Mouse (Mus musculus) heart, postnatal 10 days (tissue): ENCODE measurements around the gene Akap12. TPM values are rescaled to one million over a fixed set of nuclear protein-coding genes. Genes with fewer than 3 reads are reported as not detected.

Source experiments
- DNase-seq, 2 experiments: peaks; one replicate each; pipeline ENCODE4 v3.0.0; 2021
- intact Hi-C: fragments of 180-260 bp; cut with DNase I; formaldehyde crosslinking; loops from one replicate; pipeline ENCODE4 v1.15.1; 2025
- total RNA-seq, 2 experiments: library from RNA; stranded (reverse); gene quantifications; 2 replicates each; pipeline ENCODE4 v1.2.3; 2021

The Akap12 gene
- 10 to 100 TPM; 62.8 to 68.4 TPM for total RNA-seq

DNA sequence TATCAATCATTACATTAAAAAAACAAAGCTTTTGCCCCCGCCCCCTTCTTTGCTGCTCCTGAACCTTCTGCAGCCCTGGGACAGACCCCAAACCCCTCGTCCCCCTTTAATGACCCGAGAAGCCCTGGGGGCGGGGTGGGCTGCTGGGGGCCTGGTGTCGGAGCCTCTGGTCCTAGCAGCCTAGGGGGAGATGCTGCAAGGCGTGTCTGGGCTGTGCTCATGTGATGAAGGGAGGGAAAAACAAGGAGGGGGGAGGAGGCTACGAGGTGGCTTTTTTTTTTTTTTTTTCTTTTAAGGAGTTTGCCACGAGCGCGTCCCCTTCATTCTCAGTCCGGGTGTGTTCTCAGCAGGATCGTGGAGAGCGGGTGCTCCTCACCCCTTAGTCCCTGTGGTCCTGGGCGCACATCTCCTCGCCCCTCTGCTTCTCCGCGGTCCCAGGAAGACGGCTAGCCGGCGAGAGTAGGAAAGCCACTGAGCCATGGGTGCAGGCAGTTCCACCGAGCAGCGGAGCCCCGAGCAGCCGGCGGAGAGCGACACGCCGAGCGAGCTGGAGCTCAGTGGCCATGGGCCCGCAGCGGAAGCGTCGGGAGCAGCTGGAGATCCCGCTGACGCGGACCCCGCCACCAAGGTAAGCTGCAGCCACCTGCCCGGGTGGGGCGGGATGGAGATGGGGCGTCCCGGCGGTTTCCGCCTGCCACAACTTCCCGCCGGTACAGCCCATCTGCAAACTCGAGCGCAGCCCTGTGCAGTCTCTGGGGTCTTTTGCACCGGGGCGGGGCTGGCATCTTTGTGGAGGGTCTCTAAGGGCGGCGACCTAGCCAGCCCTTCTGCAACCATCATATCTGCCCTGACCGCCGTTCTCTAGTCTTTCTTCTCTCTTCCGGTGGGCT, at the start of gene Akap12:
Gene Akap12, plus strand, starts transcription at position 340 of the 890 bp plus-strand sequence.
- DNase-seq: peak; percentile 51 to 58
- intact Hi-C loops: no loop called here

DNA sequence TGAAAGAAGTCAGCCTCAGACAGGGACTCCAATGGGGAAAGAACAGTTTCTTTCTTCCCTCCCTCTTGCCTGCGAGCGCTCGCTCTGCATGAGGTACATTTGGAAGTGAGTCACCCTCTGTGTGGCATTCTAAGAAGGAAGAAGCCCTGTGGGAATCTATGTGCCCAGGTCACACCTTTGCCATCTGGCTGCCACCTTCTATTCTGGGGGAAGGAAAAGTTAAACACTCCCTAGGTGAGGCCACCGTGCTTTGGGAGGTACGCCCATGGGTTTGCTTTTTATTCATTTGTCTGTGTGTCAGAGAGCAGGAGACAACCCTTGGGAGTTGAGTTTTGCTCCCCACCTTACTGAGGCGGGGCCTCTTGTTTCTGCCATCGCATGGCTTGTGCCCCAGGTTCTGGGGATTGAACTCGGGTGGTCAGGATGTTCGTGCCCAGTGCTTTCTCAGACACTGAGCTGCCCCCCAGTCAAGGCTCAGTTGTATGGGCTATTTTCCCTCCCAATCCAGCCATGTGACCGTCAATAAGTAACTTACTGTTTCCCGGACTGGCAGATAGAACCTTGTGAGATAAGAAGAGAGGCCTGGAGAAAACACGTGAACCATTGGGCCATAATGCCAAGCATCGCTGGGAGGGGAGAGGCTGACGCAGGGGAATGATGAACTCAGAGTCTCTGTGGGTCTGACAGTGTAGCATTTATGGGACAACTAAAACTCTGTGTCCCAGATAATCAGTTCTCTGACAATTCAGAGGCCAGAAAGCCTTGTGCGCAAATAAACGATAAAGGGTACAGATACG, 35.4 kb upstream of the Akap12 start:
- intact Hi-C loops: no loop called here
- DNase-seq: no peak

DNA sequence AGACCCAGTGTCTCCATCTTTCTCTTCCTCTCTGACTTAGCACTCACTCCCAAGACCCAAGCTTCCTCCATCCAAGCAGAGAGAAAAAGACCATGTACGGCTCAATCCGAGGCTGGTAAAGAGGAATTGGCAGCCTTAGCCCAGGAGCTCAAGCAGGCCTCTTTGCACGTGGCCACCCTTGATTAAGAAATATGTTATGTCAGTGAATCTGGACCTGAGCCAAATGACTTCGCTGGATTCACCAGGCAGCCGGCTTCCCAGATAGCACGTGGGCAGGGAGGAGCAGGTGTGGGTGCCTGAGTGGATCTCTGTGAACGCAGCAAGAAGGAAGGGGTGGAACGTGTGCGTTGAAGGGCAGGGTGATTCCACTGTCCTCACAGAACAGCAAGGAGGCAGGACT, 33.1 kb upstream of the Akap12 start:
- DNase-seq: peak; percentile 33 to 44
- intact Hi-C loops: no loop called here

DNA sequence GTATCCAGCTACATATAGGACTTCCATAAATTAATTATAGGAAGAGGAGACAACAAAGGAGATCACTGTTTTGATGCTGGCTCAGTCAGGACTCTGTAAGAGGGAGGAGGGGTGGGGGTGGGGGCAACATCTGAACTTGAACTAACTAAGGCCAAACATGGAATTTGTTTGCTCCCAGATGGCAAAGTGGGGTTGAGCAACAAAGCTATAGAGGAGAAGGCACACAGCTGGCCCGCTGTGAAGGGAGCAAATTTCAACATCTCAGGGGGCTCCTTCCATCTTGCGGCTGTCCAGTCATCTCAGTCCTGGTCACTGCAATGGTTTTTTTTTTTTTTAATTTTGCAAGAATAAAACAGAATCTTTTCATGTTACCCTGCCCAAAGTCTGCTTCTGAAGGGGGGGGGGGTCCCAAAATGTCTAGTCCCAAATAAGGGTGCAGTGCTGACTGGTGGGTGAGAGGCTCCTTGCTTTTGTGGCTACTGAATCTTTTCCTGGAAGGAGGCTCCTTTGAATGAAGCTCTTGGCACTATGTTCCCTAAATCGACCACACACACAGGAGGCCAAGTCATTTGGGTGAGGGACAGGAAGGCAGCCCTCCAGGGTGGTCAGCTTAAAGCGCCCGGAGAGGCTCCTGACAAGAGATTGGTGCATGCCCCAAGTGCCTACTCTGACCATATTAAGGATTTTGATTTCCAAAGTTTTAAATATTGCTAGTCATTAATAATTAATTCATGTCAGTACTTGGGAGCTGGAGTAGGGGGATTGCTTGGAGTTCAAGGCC, 26.2 kb upstream of the Akap12 start:
- no peak for DNase-seq
- intact Hi-C loops: no loop called here

DNA sequence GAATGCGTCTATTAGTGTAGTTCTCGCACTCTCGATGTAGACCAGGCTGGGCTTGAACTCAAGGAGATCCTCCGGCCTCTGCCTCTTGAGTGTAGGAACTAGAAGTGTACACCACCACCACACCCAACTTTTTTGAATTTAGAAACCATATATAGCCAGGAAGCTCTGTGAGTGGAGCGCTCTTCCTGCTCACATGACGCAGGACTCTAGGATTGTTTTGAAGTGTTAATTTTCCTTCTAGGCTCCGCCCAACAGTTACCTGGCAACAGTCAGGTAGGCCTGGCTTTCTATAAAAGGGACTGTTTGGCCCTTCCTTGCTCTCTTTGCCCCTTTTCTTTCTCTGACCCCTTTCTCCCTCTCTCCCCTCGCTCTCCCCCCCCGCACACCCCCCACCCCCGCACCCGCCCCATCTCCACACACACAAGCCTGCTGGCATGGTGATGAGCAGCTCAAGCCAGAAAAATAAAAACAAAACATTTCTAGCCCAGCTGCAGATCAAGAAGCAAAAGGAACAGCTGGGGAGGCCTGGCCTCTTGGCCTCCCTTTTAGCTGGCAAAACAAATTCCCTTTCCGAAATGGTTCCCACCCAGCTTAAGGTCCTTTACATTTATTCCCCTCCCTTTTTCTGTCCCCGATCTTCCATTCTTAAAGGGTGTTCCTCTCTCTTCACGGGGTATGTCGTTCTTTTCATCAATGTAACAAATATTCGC, 22.4 kb upstream of the Akap12 start:
- intact Hi-C loops: no loop called here
- peak; percentile 53 to 59 for DNase-seq

DNA sequence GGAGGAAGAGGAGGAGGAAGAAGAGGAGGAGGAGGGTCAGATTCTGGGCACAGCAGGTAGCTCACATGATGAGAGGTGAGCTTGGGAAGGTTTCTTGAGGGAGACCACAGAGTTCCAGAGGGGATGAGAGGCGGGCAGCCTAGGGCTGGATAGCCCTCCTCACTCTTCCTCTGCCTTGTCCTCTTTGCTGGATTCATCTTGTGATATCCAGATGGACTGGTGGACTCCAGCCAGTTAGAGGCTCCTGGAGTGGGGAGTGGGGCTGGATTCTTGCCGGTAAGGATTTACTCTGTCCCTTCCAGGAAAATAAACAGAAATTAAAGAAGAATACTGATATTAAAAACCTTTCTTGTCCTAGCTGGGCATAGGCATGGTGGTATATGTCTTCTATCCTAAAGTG, 20.4 kb upstream of the Akap12 start:
- intact Hi-C loops: no loop called here
- peak; percentile 50 to 58 for DNase-seq

DNA sequence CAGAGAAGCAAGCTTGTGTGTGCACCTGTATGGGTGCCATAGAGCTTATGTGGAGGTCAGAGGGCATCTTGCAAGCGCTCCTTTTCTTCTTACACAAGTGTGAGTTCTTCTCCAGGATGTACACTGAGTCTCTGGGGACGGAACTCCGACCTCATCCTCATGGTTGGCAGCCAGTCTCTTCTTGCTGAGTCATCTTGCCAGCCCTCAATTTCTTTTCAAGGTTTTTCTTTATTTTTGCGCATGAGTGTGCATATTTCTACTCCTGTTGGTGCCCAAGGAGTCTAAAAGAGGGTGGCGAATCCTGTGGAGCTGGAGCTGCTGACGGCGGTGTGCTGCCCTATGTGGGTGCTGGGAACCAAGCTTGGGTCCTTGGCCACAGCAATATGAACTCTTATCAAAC, 19.8 kb upstream of the Akap12 start:
- no peak for DNase-seq
- intact Hi-C loops: no loop called here

DNA sequence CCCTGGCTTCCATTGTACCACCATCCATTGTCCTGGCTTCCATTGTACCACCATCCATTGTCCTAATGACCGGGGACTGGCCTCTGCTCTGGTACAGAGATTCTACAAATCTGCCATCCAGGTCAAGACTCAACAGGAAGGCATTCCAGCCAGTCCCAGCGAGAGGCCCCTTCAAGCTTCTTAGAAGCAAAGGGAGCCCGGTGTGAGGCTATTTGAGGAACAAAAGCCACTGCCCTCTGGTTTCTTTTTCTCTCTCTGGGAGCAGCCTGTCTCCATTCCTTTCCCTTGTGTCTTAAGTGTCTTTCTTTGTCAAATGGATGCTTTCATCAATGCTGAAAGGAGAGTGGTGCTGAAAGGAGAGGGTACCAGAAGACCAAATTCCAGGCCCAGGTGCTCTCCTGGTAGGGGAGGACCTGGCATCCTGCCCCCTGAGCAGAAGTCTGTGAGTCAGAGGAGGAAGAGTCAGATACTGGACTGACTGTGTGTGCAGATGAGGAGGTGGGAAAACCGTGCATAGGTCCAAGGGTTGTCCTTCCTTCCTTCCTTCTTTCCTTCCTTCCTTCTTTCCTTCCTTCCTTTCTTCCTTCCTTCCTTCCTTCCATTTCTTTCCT, 16.8 kb upstream of the Akap12 start:
- DNase-seq: no peak
- intact Hi-C loops: no loop called here

DNA sequence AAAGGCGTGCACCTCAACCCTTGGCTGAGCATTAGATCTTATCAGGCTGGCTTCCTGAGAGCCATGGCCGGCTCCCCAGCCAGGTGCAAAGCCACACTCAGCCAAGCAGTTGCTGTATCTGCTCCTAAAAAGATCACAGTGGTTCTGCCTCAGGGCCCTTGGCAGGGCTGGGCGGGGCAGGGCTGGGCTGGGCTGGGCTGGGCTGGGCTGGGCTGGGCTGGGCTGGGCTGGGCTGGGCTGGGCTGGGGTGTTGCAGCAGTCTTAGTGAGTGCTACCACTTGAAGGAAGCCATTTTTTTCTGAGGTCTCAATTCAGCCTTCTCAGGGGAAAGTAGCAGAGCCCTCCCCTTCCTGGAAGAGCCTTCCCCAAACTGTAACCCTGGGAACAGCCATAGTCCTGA, 15.5 kb upstream of the Akap12 start:
- intact Hi-C loops: no loop called here

DNA sequence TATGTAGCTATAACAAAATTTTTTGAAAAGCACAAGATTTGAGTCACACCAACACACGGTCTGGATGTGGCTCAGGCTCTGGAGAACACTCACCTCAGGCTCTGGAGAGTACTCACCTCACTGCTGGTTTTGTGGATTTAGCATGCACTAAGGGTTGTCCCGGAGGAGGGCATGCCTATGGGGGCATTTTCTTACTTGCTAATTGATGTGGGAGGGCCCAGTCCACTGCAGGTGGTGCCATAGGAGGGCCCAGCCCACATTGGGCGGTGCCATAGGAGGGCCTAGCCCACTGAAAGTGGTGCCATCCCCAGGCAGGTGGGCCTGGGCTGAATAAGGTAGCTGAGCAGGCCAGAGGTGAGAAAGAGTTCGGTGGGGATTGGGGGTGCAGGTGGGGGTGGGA, 12.6 kb upstream of the Akap12 start:
- intact Hi-C loops: no loop called here
- DNase-seq: no peak

More for the DNA sequence above, 15.5 kb upstream of the Akap12 start:
- no peak for DNase-seq

DNA sequence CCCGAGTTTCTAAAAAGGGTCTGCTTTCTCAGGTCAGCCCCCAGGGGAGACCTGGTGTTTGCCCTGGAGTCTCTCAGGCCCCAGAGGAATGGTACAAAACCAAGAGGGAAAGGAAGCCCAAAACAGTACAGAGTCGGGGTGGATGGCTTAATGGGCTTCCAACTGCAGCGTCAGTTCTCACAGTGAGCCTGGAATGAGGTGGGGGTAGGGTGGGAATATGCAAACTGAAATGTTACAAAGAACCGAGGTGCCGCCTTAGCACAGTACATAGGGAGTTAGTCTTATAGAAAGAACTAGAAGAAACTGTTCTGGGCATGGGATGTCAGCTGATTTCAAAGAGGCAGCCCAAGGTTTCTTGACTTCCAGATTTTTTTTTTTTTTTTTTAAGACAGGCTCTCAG, 11.7 kb upstream of the Akap12 start:
- intact Hi-C loops: no loop called here
- DNase-seq: no peak

DNA sequence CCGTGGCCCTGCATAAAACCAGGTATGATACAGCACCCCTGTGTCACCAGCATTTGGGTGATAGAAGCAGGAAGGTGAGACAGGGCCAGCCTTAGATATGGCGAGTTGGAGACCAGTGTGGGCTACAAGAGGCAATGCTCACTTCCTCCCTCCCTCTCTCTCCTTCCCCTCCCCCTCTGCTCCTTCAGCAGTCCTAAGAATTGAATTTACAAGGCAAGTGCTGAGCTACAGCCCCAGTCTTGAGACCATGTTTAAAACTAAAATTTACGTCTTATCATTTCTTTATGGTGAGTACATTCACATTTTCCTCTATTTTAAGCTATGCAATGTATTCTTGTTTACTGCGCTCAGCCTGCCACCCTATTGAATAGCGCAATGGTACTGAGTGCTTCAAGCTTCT, 5.3 kb upstream of the Akap12 start:
- intact Hi-C loops: no loop called here
- no peak for DNase-seq

DNA sequence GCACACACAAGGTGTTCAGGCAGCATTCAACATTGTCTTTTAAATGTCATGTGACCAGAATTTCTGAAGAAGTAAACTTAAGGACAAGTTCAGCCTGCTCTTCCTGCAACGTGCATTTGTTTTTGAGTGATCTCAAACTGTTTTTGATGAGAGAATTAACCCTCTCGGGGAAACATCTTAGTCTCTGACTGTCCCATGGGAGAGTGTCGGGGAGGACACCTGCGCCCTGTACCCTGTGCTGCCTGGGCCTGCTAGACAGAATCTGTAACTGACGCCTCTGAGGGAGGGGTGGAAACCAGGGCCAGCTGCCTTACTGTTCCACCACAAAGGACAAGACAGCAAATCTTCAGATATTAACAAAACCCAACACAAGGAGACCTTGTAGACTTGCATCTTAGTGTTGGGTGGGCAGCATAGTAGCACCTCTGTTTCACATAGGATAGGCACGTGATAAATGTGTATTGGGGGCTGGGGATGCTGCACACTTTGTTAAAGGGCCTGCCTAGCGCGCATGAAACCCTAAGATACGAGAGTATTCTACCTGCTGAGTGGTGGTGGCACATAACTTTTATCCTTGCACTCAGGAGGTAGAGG, 4.7 kb upstream of the Akap12 start:
- DNase-seq: no peak
- intact Hi-C loops: no loop called here

DNA sequence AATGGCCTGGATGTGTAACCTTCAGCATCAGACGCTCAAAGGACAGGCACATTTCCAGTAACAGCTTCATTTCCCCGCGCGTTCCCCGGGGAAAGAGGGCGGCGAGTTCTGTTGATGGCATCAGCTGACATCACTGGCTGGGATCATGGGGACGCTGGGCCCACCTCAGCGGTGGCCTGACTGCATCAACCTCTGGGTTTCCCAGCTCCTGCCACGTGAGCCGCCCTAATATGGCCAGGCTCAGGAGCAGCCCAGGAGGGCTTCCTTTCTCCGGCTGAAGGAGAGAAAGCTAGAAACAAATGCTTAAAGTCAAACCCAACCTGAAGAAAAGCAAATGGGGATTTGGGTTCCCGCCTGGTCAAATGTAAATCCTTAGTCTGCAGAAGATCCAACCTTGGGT, 539 bp upstream of the Akap12 start:
- DNase-seq: peak; percentile 27 to 47
- intact Hi-C loops: no loop called here

DNA sequence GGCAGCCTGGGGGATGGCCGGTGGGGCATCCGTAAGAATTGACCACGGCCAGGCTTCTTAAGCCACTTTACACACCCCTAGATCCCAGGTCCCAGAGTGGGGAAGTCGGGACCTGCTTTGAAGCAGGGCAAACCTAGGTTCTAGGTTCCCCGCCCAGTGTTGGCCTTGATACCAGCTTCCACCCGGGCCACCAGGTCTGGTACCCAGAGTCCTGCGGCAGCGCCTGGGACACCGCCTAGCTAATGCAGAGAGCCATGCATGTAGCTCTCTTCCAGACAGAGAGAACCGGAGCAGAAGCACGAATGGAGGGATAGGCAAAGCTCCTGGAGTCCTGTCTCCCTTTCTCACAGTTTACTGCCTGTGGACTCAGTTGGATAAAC, 741 bp downstream of the Akap12 start:
- peak; percentile 26 to 36 for DNase-seq
- intact Hi-C loops: no loop called here

DNA sequence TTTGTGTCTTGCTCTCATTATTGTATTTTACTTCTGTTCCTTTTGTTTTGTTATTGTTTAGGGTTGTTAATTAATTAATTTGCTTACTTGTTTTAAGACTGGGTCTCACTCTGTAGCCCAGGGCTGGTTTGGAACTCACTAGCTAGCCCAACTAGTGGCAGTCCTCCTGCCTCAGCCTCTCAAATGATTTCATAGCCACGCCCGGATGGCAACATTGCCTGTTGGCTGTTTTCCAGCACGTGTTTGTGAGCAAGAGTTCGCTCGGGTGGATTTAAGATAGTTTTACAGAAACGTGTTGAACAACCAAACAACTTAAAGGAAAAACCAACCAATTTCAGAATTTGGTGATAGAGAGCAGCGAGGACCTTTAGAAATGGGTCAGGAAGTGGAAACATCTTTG, 1.3 kb downstream of the Akap12 start:
- intact Hi-C loops: no loop called here
- peak; percentile 21 to 24 for DNase-seq

DNA sequence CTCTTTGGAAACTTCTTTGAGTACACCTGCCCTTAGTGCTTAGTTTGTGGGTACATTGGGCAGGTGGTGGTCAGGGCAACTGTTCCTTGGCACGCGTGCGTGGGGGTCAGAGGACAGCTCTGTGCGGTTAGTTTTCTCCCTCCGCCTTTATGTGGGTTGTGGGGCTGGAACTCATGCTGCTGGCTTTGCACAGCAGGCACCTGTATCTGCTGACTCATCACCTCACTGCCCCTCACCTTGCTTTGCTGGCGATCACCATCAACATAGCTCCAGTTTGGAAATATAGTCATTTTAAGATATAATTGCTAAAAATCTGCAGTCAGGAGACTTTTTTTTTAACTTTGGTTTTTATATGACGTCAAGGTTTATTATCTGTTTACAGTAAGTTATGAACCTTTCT, 2.0 kb downstream of the Akap12 start:
- DNase-seq: no peak
- intact Hi-C loops: no loop called here

DNA sequence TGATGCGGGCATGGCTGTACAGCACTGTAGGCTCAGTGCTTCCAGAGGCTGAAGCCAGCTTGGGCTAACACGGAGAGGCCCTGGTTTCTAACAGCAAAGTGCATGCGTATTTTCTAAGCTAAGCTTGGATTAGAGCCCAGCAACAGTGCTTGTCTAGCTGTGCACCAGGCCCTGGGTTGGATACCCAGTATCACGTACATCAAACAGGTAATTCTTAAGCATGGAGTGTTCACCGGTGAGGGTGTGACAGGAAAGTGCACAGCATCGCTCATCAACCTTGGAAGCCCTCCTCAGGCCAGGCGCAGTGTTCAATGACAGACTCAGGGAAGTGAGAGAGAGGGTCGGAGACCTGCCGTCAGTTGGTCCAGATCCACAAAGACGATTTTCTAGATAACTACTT, 9.4 kb downstream of the Akap12 start:
- DNase-seq: no peak
- intact Hi-C loops: no loop called here

DNA sequence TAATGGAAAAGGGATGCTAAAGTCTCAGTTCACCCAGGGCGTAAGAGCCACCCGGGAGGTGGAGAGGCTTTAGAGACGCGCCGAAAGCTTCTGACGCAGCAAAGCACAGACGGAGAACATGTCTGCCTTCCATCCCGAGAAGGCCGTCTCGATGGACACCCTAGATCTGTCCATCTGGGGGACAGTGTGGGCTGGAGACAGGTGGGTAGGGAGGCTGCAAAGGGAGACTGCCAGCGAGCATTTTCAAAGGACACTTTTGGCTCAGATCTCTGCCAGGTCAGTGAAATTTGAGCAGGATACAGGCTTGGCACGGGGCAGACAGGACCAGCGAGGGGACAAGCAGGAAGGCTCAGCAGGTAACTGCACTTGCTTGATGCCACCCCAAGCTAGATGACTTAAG, 9.9 kb downstream of the Akap12 start:
- DNase-seq: no peak

DNA sequence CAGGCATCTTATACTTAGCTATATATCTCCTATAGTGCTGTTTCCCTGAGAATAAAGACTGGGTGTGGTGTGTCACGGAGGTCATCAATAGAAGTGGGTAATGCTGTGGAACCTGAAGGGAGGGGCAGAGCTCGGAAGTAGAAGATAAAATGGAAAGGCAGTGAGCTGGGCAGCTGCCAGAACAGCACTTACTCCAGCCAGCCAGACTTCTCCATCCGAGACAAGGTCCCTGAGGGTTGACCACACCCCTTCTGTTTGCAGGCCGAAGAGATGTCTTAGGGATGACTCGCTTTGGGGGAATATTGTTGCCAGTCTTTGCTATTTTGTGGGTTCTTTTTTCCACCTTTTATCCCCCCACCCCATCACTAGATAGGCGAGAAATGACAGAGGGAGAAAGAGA, 11.9 kb downstream of the Akap12 start:
- intact Hi-C loops: no loop called here
- peak; percentile 55 to 63 for DNase-seq

More for the DNA sequence above, 9.9 kb downstream of the Akap12 start:
- intact Hi-C loops: no loop called here
